Mouse (Mus musculus): ENCODE data around the gene Ephb1.

The Ephb1 gene

GRCm38 (mm10) chr9:101908849-101909248 lies 445.6 kb downstream of the Ephb1 start:
- no peak for DNase-seq (ENCODE audit: low spot score)

- DNase-seq (ENCODE audit: low spot score), result no peak
Measured at GRCm38 (mm10) chr9:101907747-101908255, 446.7 kb downstream of the Ephb1 start.

- DNase-seq (ENCODE audit: low spot score), result no peak
Measured at GRCm38 (mm10) chr9:101903406-101903805, 451.1 kb downstream of the Ephb1 start.

DNA sequence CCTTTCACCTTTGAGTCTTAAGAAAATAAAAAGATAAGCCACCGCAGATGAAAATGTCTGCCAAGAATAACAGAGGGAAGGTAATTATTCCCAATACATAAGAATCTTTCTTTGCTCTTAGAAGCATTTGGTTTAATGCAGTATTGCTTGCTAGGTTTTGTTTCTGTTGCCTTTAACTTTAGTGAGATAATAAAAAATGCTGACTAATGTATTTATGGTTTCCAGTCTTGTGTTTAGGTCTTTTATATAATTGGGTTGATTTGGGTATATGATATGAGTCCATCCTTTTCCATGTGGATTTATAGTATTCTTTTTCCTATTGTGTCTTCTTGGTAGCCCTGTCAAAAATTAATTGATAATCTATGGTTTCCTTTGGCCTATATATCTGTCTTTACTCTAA lies 456.6 kb downstream of the Ephb1 start:
- DNase-seq (ENCODE audit: low spot score), result no peak

DNA sequence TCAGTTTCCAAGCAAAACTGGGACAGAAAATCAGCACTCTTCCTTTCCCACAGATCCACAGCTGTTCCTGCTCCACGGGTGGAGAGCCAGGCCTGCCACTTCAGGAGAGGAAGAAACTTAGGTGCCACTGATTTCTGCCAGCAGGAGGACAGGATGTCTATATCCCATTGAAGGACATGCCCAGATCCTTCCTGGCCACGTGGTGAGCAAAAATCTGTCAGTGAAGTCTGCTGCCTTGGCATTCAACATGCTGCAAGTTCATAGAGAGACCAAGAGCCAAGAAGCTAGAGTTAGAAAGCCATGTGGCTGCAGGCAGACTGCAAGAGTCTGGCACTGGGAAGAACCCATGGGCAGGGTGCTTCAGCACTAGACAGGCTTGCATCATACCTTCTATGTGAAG lies 471.2 kb downstream of the Ephb1 start:
- no peak for DNase-seq (ENCODE audit: low spot score)

GRCm38 (mm10) chr9:101877109-101877987 lies 477.1 kb downstream of the Ephb1 start:
- DNase-seq (ENCODE audit: low spot score), result no peak

- DNase-seq (ENCODE audit: low spot score), result no peak
Measured at GRCm38 (mm10) chr9:101875306-101875705, 479.2 kb downstream of the Ephb1 start.

Measured in spleen, adult 12 weeks (tissue).